Mouse (Mus musculus): ENCODE measurements at regions not wholly inside any gene's neighbourhood (a gene's known extent, or its start where the extent isn't known, plus 50 kb on each side); places are given as distances from the start of the nearest gene placed in this dataset.

DNA sequence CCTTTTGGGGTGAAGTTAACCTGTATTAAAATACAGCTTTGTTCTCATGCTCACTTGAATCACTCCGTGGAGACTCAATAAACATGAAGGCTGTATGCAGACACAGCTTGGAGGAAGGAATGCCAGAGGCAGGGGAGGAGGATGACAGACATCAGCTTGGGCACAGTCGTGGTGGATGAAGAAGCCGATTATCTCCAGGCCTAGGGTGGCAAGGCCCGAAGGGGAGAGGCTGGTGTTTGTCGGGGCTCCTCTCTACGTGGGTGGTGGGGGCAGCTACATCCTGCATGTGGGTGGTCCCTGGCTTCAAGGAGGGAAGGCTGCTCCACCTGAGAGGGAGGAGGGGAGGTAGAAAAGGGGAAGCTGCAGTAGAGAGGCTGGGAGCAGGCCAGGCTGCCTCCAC is 163.4 kb upstream of the Arl4c start:
- 42% methylated on average over 6 of the region's 6 CpGs for WGBS
- H3K36me3 ChIP-seq (ENCODE audit: control insufficient read depth, insufficient read depth) = no peaks in the 10 kb centered on the region
- H3K9me3 ChIP-seq (ENCODE audit: control insufficient read depth) = peaks cover under 1% of the 10 kb centered on the region; the same call in 1 of the 2 replicates
- no peak overlapping the region for H3K9ac ChIP-seq (ENCODE audit: low read depth, low read length)
- ATAC-seq = no peak
- H3K4me1 ChIP-seq (replicated peaks; ENCODE audit: control insufficient read depth, insufficient read depth, low read length) = no peaks in the 10 kb centered on the region
- H3K4me2 ChIP-seq (replicated peaks; ENCODE audit: low read depth) = no peak overlapping the region
- no peaks in the 10 kb centered on the region for H3K27me3 ChIP-seq (replicated peaks; ENCODE audit: control insufficient read depth, insufficient read depth, low read length)
- no peak overlapping the region for H3K27ac ChIP-seq (ENCODE audit: low read depth, low read length)
- no peak overlapping the region for H3K4me3 ChIP-seq (ENCODE audit: low read depth, low read length)
- no peak for TF ChIP-seq CTCF (IDR thresholded peaks at IDR 0.05; ENCODE audit: low read depth)

DNA sequence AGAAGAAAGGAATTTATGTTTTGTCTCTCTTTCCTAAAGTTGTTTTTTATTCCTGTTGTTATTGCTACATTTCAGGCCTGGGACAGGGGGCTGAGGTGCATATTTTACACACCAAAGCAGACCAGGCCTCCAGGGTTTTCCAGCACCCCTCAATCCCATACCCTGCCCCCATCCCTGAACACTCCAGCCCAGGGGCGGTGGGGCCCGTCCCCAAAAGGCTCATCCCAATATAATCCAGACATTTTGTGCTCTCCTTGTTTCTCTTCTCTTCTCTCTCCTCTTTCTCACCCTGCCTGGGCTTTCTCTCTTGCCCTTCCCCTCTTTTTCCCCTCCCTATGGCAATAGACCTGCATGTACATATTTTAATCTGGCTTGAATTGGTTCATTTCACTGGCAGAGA is 164.6 kb upstream of the Arl4c start:
- H3K36me3 ChIP-seq (ENCODE audit: control insufficient read depth, insufficient read depth) = no peaks in the 10 kb centered on the region
- no peak for TF ChIP-seq CTCF (IDR thresholded peaks at IDR 0.05; ENCODE audit: low read depth)
- no peak overlapping the region for H3K27ac ChIP-seq (ENCODE audit: low read depth, low read length)
- H3K4me2 ChIP-seq (replicated peaks; ENCODE audit: low read depth) = no peak overlapping the region
- ATAC-seq = no peak
- H3K9ac ChIP-seq (ENCODE audit: low read depth, low read length) = no peak overlapping the region
- H3K9me3 ChIP-seq (ENCODE audit: control insufficient read depth) = peaks cover 5% of the 10 kb centered on the region; the same call in 1 of the 2 replicates
- no peaks in the 10 kb centered on the region for H3K4me1 ChIP-seq (replicated peaks; ENCODE audit: control insufficient read depth, insufficient read depth, low read length)
- WGBS = 82% methylated on average over 2 of the region's 2 CpGs
- no peak overlapping the region for H3K4me3 ChIP-seq (ENCODE audit: low read depth, low read length)
- no peaks in the 10 kb centered on the region for H3K27me3 ChIP-seq (replicated peaks; ENCODE audit: control insufficient read depth, insufficient read depth, low read length)

GRCm38 (mm10) chr1:88867138-88867537 is 165.1 kb upstream of the Arl4c start:
- TF ChIP-seq CTCF (IDR thresholded peaks at IDR 0.05; ENCODE audit: low read depth) = no peak
- H3K4me3 ChIP-seq (ENCODE audit: low read depth, low read length) = no peak overlapping the region
- 66% methylated on average over 3 of the region's 3 CpGs for WGBS
- no peak for ATAC-seq
- H3K9me3 ChIP-seq (ENCODE audit: control insufficient read depth) = peaks cover 5% of the 10 kb centered on the region; the same call in 1 of the 2 replicates
- no peak overlapping the region for H3K27ac ChIP-seq (ENCODE audit: low read depth, low read length)
- no peak overlapping the region for H3K9ac ChIP-seq (ENCODE audit: low read depth, low read length)
- no peaks in the 10 kb centered on the region for H3K27me3 ChIP-seq (replicated peaks; ENCODE audit: control insufficient read depth, insufficient read depth, low read length)
- H3K36me3 ChIP-seq (ENCODE audit: control insufficient read depth, insufficient read depth) = no peaks in the 10 kb centered on the region
- no peak overlapping the region for H3K4me2 ChIP-seq (replicated peaks; ENCODE audit: low read depth)
- no peaks in the 10 kb centered on the region for H3K4me1 ChIP-seq (replicated peaks; ENCODE audit: control insufficient read depth, insufficient read depth, low read length)

DNA sequence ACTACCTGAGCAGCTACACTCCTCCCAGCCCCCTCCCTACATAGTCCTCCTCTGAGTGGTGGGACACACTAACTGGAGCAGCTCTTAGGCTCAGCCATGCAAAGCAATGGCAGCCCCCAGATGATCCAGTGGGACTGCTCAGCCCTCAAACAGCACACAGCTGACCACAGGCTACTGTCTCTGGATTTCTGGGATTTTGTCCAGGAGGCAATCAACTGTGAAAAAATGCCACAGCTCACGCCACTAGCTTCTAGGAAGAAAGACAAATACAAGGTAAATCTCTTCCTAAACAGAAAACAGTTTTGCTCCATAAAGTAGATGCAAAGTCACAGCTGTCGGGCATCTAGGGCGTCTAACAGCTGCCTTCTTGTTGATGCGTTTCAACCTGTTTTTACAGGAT is 167.9 kb upstream of the Arl4c start:
- ATAC-seq = no peak
- Histone ChIP-seq H3K9me3 (ENCODE audit: control insufficient read depth) (peaks cover 5% of the 10 kb centered on the region; the same call in 1 of the 2 replicates), H3K4me2 (replicated peaks; ENCODE audit: low read depth) (no peak overlapping the region), H3K36me3 (ENCODE audit: control insufficient read depth, insufficient read depth) (no peaks in the 10 kb centered on the region), H3K9ac (ENCODE audit: low read depth, low read length) (no peak overlapping the region), H3K4me3 (ENCODE audit: low read depth, low read length) (no peak overlapping the region), H3K27me3 (replicated peaks; ENCODE audit: control insufficient read depth, insufficient read depth, low read length) (no peaks in the 10 kb centered on the region), H3K27ac (ENCODE audit: low read depth, low read length) (no peak overlapping the region), H3K4me1 (replicated peaks; ENCODE audit: control insufficient read depth, insufficient read depth, low read length) (no peaks in the 10 kb centered on the region)
- WGBS = 75% methylated on average over 4 of the region's 4 CpGs
- no peak for TF ChIP-seq CTCF (IDR thresholded peaks at IDR 0.05; ENCODE audit: low read depth)

- Histone ChIP-seq H3K36me3 (ENCODE audit: control insufficient read depth, insufficient read depth) (no peaks in the 10 kb centered on the region), H3K27me3 (replicated peaks; ENCODE audit: control insufficient read depth, insufficient read depth, low read length) (no peaks in the 10 kb centered on the region), H3K27ac (ENCODE audit: low read depth, low read length) (no peak overlapping the region), H3K4me2 (replicated peaks; ENCODE audit: low read depth) (no peak overlapping the region), H3K4me3 (ENCODE audit: low read depth, low read length) (no peak overlapping the region), H3K4me1 (replicated peaks; ENCODE audit: control insufficient read depth, insufficient read depth, low read length) (no peaks in the 10 kb centered on the region), H3K9me3 (ENCODE audit: control insufficient read depth) (peaks cover 5% of the 10 kb centered on the region; the same call in 1 of the 2 replicates), H3K9ac (ENCODE audit: low read depth, low read length) (no peak overlapping the region)
- 42% methylated on average over 6 of the region's 6 CpGs for WGBS
- no peak for TF ChIP-seq CTCF (IDR thresholded peaks at IDR 0.05; ENCODE audit: low read depth)
- ATAC-seq = no peak
Measured at GRCm38 (mm10) chr1:88875356-88875755, 173.3 kb upstream of the Arl4c start.

DNA sequence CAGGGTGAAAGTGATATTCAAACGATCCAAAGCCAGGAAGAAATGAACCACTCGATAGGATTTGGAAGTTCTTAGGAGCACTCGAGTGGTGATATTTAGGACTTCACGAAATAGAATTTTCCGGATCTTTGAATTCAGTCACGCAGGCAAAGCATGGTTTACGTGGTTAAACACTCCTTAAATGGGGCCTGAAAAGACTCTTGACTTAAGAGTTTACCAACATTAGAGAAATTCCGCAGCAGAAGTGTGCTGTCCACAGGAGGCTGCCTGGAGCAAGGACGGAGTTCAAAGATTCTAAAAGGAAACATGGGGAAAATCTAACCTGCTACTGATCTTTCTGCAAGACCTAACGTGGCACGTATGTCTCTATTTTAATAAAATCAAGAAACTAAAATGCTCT is 175.4 kb upstream of the Arl4c start:
- TF ChIP-seq CTCF (IDR thresholded peaks at IDR 0.05; ENCODE audit: low read depth) = no peak
- WGBS = 91% methylated on average over 11 of the region's 11 CpGs
- H3K27ac ChIP-seq (ENCODE audit: low read depth, low read length) = no peak overlapping the region
- H3K36me3 ChIP-seq (ENCODE audit: control insufficient read depth, insufficient read depth) = no peaks in the 10 kb centered on the region
- H3K4me3 ChIP-seq (ENCODE audit: low read depth, low read length) = no peak overlapping the region
- no peaks in the 10 kb centered on the region for H3K9me3 ChIP-seq (ENCODE audit: control insufficient read depth)
- no peak overlapping the region for H3K4me2 ChIP-seq (replicated peaks; ENCODE audit: low read depth)
- no peak for ATAC-seq
- H3K9ac ChIP-seq (ENCODE audit: low read depth, low read length) = no peak overlapping the region
- no peaks in the 10 kb centered on the region for H3K4me1 ChIP-seq (replicated peaks; ENCODE audit: control insufficient read depth, insufficient read depth, low read length)
- no peaks in the 10 kb centered on the region for H3K27me3 ChIP-seq (replicated peaks; ENCODE audit: control insufficient read depth, insufficient read depth, low read length)

- TF ChIP-seq CTCF (IDR thresholded peaks at IDR 0.05; ENCODE audit: low read depth) = no peak
- no peak for ATAC-seq
- WGBS = 42% methylated on average over 10 of the region's 10 CpGs
Measured at GRCm38 (mm10) chr1:88878831-88879230, 176.8 kb upstream of the Arl4c start.

More at GRCm38 (mm10) chr1:88878831-88879230, 176.8 kb upstream of the Arl4c start:
- H3K4me1 ChIP-seq (replicated peaks; ENCODE audit: control insufficient read depth, insufficient read depth, low read length) = no peaks in the 10 kb centered on the region
- no peak overlapping the region for H3K4me3 ChIP-seq (ENCODE audit: low read depth, low read length)
- H3K27me3 ChIP-seq (replicated peaks; ENCODE audit: control insufficient read depth, insufficient read depth, low read length) = no peaks in the 10 kb centered on the region
- no peak overlapping the region for H3K27ac ChIP-seq (ENCODE audit: low read depth, low read length)
- H3K9me3 ChIP-seq (ENCODE audit: control insufficient read depth) = no peaks in the 10 kb centered on the region
- H3K9ac ChIP-seq (ENCODE audit: low read depth, low read length) = no peak overlapping the region
- no peaks in the 10 kb centered on the region for H3K36me3 ChIP-seq (ENCODE audit: control insufficient read depth, insufficient read depth)
- no peak overlapping the region for H3K4me2 ChIP-seq (replicated peaks; ENCODE audit: low read depth)

Data from intestine, postnatal 0 days (tissue).